Mouse (Mus musculus) erythroblast, embryonic 14.5 days (primary cell): ENCODE measurements at regions not wholly inside any gene's neighbourhood (a gene's known extent, or its start where the extent isn't known, plus 50 kb on each side); places are given as distances from the start of the nearest gene placed in this dataset.

Source experiments
- H3K27me3 ChIP-seq: 2 replicates; pipeline ENCODE4 v1.6.1; 2012; ENCODE audit warnings: inconsistent platforms; ENCODE audit not compliant: control insufficient read depth
- H3K36me3 ChIP-seq: 2 replicates; pipeline ENCODE4 v1.6.1; 2012; ENCODE audit warnings: mild to moderate bottlenecking, inconsistent platforms; ENCODE audit not compliant: control insufficient read depth
- H3K4me1 ChIP-seq: 2 replicates; pipeline ENCODE4 v1.6.1; 2012; ENCODE audit warnings: inconsistent platforms; ENCODE audit not compliant: control insufficient read depth
- H3K4me3 ChIP-seq: replicated peaks from 2 replicates; pipeline ENCODE3; 2012; ENCODE audit warnings: moderate library complexity, mild to moderate bottlenecking, inconsistent platforms
- H3K9me3 ChIP-seq: 2 replicates; pipeline ENCODE4 v1.6.1; 2012; ENCODE audit warnings: low read length, inconsistent platforms, mixed read lengths; ENCODE audit not compliant: control insufficient read depth
- GATA1 ChIP-seq: IDR thresholded peaks from 2 replicates; pipeline ENCODE4 v1.6.1; 2012; ENCODE audit warnings: low read length, inconsistent platforms, mixed read lengths
- TAL1 ChIP-seq: IDR thresholded peaks from 3 replicates; pipeline ENCODE4 v1.6.1; 2012; ENCODE audit warnings: low read length, inconsistent platforms, mixed read lengths

GRCm38 (mm10) chr5:51935391-51936354 is 254.6 kb downstream of the Dhx15 start:
- Histone ChIP-seq H3K27me3 (no peaks in the 10 kb centered on the region), H3K4me3 (no peak overlapping the region), H3K36me3 (no peaks in the 10 kb centered on the region), H3K9me3 (no peaks in the 10 kb centered on the region), H3K4me1 (no peaks in the 10 kb centered on the region)
- no peak for TF ChIP-seq TAL1
- TF ChIP-seq GATA1 = no peak

GRCm38 (mm10) chr5:51934910-51935309 is 255.4 kb downstream of the Dhx15 start:
- Histone ChIP-seq H3K27me3 (no peaks in the 10 kb centered on the region), H3K4me3 (no peak overlapping the region), H3K9me3 (no peaks in the 10 kb centered on the region), H3K36me3 (no peaks in the 10 kb centered on the region), H3K4me1 (no peaks in the 10 kb centered on the region)
- TF ChIP-seq TAL1 = no peak

GRCm38 (mm10) chr5:51933331-51933730 is 257.0 kb downstream of the Dhx15 start:
- no peaks in the 10 kb centered on the region for H3K4me1 ChIP-seq
- no peaks in the 10 kb centered on the region for H3K36me3 ChIP-seq
- TF ChIP-seq GATA1 (no peak), TAL1 (no peak)
- H3K27me3 ChIP-seq = no peaks in the 10 kb centered on the region
- no peaks in the 10 kb centered on the region for H3K9me3 ChIP-seq
- H3K4me3 ChIP-seq = no peak overlapping the region

- TF ChIP-seq GATA1 (no peak), TAL1 (no peak)
- H3K4me1 ChIP-seq = no peaks in the 10 kb centered on the region
- no peak overlapping the region for H3K4me3 ChIP-seq
- no peaks in the 10 kb centered on the region for H3K27me3 ChIP-seq
- H3K36me3 ChIP-seq = no peaks in the 10 kb centered on the region
- no peaks in the 10 kb centered on the region for H3K9me3 ChIP-seq
Measured at GRCm38 (mm10) chr5:51930416-51930815, 259.9 kb downstream of the Dhx15 start.

GRCm38 (mm10) chr5:51928801-51929200 is 261.5 kb downstream of the Dhx15 start:
- no peaks in the 10 kb centered on the region for H3K36me3 ChIP-seq
- H3K4me3 ChIP-seq = no peak overlapping the region
- no peak for TF ChIP-seq TAL1
- TF ChIP-seq GATA1 = no peak
- H3K4me1 ChIP-seq = no peaks in the 10 kb centered on the region
- H3K27me3 ChIP-seq = no peaks in the 10 kb centered on the region
- H3K9me3 ChIP-seq = no peaks in the 10 kb centered on the region

GRCm38 (mm10) chr5:51923417-51923816 is 266.9 kb downstream of the Dhx15 start:
- H3K9me3 ChIP-seq = no peaks in the 10 kb centered on the region
- no peaks in the 10 kb centered on the region; the same call in 1 of the 2 replicates for H3K27me3 ChIP-seq
- H3K4me3 ChIP-seq = no peak overlapping the region
- TF ChIP-seq GATA1 (no peak), TAL1 (no peak)
- no peaks in the 10 kb centered on the region for H3K36me3 ChIP-seq
- no peaks in the 10 kb centered on the region for H3K4me1 ChIP-seq

GRCm38 (mm10) chr5:51922973-51923372 is 267.3 kb downstream of the Dhx15 start:
- H3K27me3 ChIP-seq = peaks cover 2% of the 10 kb centered on the region; the same call in 1 of the 2 replicates
- H3K36me3 ChIP-seq = no peaks in the 10 kb centered on the region
- no peak overlapping the region for H3K4me3 ChIP-seq
- H3K9me3 ChIP-seq = no peaks in the 10 kb centered on the region
- TF ChIP-seq TAL1 = no peak
- no peak for TF ChIP-seq GATA1
- H3K4me1 ChIP-seq = no peaks in the 10 kb centered on the region

GRCm38 (mm10) chr5:51922494-51922893 is 267.8 kb downstream of the Dhx15 start:
- Histone ChIP-seq H3K27me3 (peaks cover 3% of the 10 kb centered on the region; the same call in 1 of the 2 replicates), H3K4me3 (no peak overlapping the region), H3K9me3 (no peaks in the 10 kb centered on the region), H3K4me1 (no peaks in the 10 kb centered on the region), H3K36me3 (no peaks in the 10 kb centered on the region)
- TF ChIP-seq TAL1 (no peak), GATA1 (no peak)

- Histone ChIP-seq H3K36me3 (no peaks in the 10 kb centered on the region), H3K27me3 (peaks cover 5% of the 10 kb centered on the region), H3K4me1 (no peaks in the 10 kb centered on the region), H3K9me3 (no peaks in the 10 kb centered on the region), H3K4me3 (no peak overlapping the region)
- TF ChIP-seq GATA1 = no peak
- no peak for TF ChIP-seq TAL1
Measured at GRCm38 (mm10) chr5:51917812-51918448, 272.4 kb downstream of the Dhx15 start.
